Mouse (Mus musculus): ENCODE results near the gene Lrrc73.

The Lrrc73 gene

GRCm38 (mm10) chr17:46297028-46297363 lies 43.7 kb downstream of the Lrrc73 start:
- DNase-seq = no peak

GRCm38 (mm10) chr17:46297364-46298219 lies 44.3 kb downstream of the Lrrc73 start, which contains the start of gene Dlk2:
Dlk2 (plus strand) TSS chr17:46297421.
- peak; percentile 16 to 35 for DNase-seq

GRCm38 (mm10) chr17:46298220-46298913 lies 45.0 kb downstream of the Lrrc73 start:
- DNase-seq = peak; percentile 88 to 91

- peak; percentile 10 to 62 for DNase-seq
These were observed 48.6 kb downstream of the Lrrc73 start for GRCm38 (mm10) chr17:46301892-46302291.

GRCm38 (mm10) chr17:46304184-46304583 lies 50.9 kb downstream of the Lrrc73 start:
- peak in 1 of 2 experiments; percentile 31 for DNase-seq

Data from kidney, postnatal 25 days (tissue).